Mouse (Mus musculus) bone marrow, adult 2 months (tissue): ENCODE data around the gene Scml4. TPM values are rescaled to one million over a fixed set of nuclear protein-coding genes. Genes with fewer than 3 reads are reported as not detected.

Source experiments
- H3K27ac ChIP-seq: fragments of 200-500 bp; 2 replicates; pipeline ENCODE4 v1.5.1; 2012; ENCODE audit warnings: low read depth, mild to moderate bottlenecking, control low read depth, inconsistent platforms, low read length; ENCODE audit not compliant: control insufficient read depth, poor library complexity, insufficient read depth
- H3K4me1 ChIP-seq: fragments of 200-500 bp; 2 replicates; pipeline ENCODE4 v1.6.1; 2011; ENCODE audit warnings: low read length; ENCODE audit not compliant: control insufficient read depth, insufficient read depth
- H3K4me3 ChIP-seq: fragments of 200-500 bp; replicated peaks from 2 replicates; pipeline ENCODE3; 2011; ENCODE audit warnings: mild to moderate bottlenecking, low read depth, low read length, control low read depth; ENCODE audit not compliant: control insufficient read depth
- CTCF ChIP-seq: fragments of 200-500 bp; IDR thresholded peaks from 2 replicates; pipeline ENCODE4 v1.5.1; 2011; ENCODE audit warnings: low read length, control low read depth; ENCODE audit not compliant: control insufficient read depth, insufficient read depth
- POLR2A ChIP-seq: fragments of 200-500 bp; IDR thresholded peaks from 2 replicates; pipeline ENCODE4 v1.6.1; 2011; ENCODE audit warnings: low read depth, mild to moderate bottlenecking, control low read depth, low read length, borderline replicate concordance; ENCODE audit not compliant: control insufficient read depth
- WGBS: fragments of 180-500 bp; shearing (Covaris S2); methylation state at CpG from one replicate; pipeline ENCODE4 v1.1.7; 2018; 5-methylcytosine and 5-hydroxymethylcytosine counted together
- polyA plus RNA-seq: library from polyadenylated mRNA; stranded (reverse); fragments of >200 nt; gene quantifications from 2 replicates; pipeline ENCODE4 v1.2.4, GENCODE M21; 2011; ENCODE audit warnings: low replicate concordance; ENCODE audit not compliant: missing spikeins, insufficient read depth, insufficient read length

The Scml4 gene
- polyA plus RNA-seq, 1 experiment = 3.7 TPM

- Histone ChIP-seq H3K4me1 (no peaks in the 10 kb centered on the region), H3K4me3 (no peak overlapping the region), H3K27ac (no peak overlapping the region)
- TF ChIP-seq POLR2A = no peak
- peak; percentile 65 for TF ChIP-seq CTCF
- WGBS = 15% methylated on average over 6 of the region's 6 CpGs
Observed at GRCm38 (mm10) chr10:42987594-42988052, 127.5 kb downstream of the Scml4 start.

- Histone ChIP-seq H3K4me1 (no peaks in the 10 kb centered on the region), H3K4me3 (no peak overlapping the region), H3K27ac (no peak overlapping the region)
- WGBS = 73% methylated on average over 15 of the region's 15 CpGs
- TF ChIP-seq CTCF (no peak), POLR2A (no peak)
Observed at GRCm38 (mm10) chr10:42988627-42989026, 128.5 kb downstream of the Scml4 start.

- 22% methylated on average over 6 of the region's 6 CpGs for WGBS
- no peaks in the 10 kb centered on the region for H3K4me1 ChIP-seq
- TF ChIP-seq POLR2A = no peak
- TF ChIP-seq CTCF = peak; percentile 77
- no peak overlapping the region for H3K4me3 ChIP-seq
- H3K27ac ChIP-seq = no peak overlapping the region
Observed at GRCm38 (mm10) chr10:42989910-42990309, 129.7 kb downstream of the Scml4 start.

GRCm38 (mm10) chr10:42991018-42991417 lies 130.8 kb downstream of the Scml4 start:
- Histone ChIP-seq H3K27ac (no peak overlapping the region), H3K4me1 (no peaks in the 10 kb centered on the region), H3K4me3 (no peak overlapping the region)
- WGBS = 80% methylated on average over 9 of the region's 9 CpGs
- TF ChIP-seq POLR2A (no peak), CTCF (no peak)

- Histone ChIP-seq H3K4me3 (no peak overlapping the region), H3K4me1 (no peaks in the 10 kb centered on the region), H3K27ac (no peak overlapping the region)
- WGBS = 53% methylated on average over 13 of the region's 13 CpGs
- TF ChIP-seq POLR2A (no peak), CTCF (no peak)
Observed at GRCm38 (mm10) chr10:42994331-42994782, 134.2 kb downstream of the Scml4 start.

- Histone ChIP-seq H3K27ac (no peak overlapping the region), H3K4me3 (no peak overlapping the region), H3K4me1 (no peaks in the 10 kb centered on the region)
- TF ChIP-seq CTCF (no peak), POLR2A (no peak)
- WGBS = 76% methylated on average over 13 of the region's 13 CpGs
Observed at GRCm38 (mm10) chr10:42995484-42995895, 135.3 kb downstream of the Scml4 start.

- WGBS = 77% methylated on average over 2 of the region's 2 CpGs
- H3K27ac ChIP-seq = no peak overlapping the region
- H3K4me1 ChIP-seq = no peaks in the 10 kb centered on the region
Observed at GRCm38 (mm10) chr10:42997278-42997677, 137.1 kb downstream of the Scml4 start.

GRCm38 (mm10) chr10:42999324-42999723 lies 139.2 kb downstream of the Scml4 start:
- Histone ChIP-seq H3K4me3 (no peak overlapping the region), H3K27ac (no peak overlapping the region), H3K4me1 (no peaks in the 10 kb centered on the region)
- no peak for TF ChIP-seq CTCF
- TF ChIP-seq POLR2A = no peak
- WGBS = 89% methylated on average over 10 of the region's 10 CpGs

More at GRCm38 (mm10) chr10:42997278-42997677, 137.1 kb downstream of the Scml4 start:
- no peak for TF ChIP-seq POLR2A
- TF ChIP-seq CTCF = no peak
- no peak overlapping the region for H3K4me3 ChIP-seq

- H3K4me1 ChIP-seq = no peaks in the 10 kb centered on the region
- WGBS = 87% methylated on average over 3 of the region's 3 CpGs
- no peak overlapping the region for H3K27ac ChIP-seq
- TF ChIP-seq POLR2A = no peak
- TF ChIP-seq CTCF = no peak
- no peak overlapping the region for H3K4me3 ChIP-seq
Observed at GRCm38 (mm10) chr10:43001433-43001832, 141.3 kb downstream of the Scml4 start.

GRCm38 (mm10) chr10:43002066-43002678 lies 142.0 kb downstream of the Scml4 start:
- WGBS = 26% methylated on average over 13 of the region's 13 CpGs
- H3K4me1 ChIP-seq = no peaks in the 10 kb centered on the region
- no peak overlapping the region for H3K27ac ChIP-seq
- TF ChIP-seq POLR2A (no peak), CTCF (no peak)
- H3K4me3 ChIP-seq = no peak overlapping the region
